Mouse (Mus musculus) kidney, adult 8-10 months (tissue): ENCODE measurements around the gene Sp8.

Experiments used
- DNase-seq, 2 experiments: peaks; one replicate each; pipeline ENCODE4 v3.0.0; 2022

Sp8 gene

DNA sequence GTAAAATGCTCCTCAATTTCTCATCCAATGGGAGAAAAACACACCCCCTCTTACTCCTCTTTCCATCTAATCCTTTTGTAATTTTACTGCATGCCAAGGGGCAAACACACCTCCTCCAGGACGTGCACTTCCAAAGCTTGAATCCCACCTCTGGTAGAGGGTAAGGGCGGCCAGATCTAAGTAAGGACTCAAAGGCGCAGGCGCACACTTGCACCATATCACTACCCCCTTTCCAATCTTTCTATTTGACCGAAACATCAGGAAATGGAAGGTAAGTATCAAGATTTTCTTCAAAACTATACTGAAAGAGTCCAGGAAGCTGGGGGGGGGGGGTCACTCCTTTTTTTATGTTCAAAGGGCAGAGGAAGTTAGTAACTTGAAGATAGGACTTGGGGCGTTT lies at the start of gene Sp8:
TSS of gene Sp8 (plus strand) at position 109 of the 400 bp plus-strand sequence.
- no peak for DNase-seq

DNA sequence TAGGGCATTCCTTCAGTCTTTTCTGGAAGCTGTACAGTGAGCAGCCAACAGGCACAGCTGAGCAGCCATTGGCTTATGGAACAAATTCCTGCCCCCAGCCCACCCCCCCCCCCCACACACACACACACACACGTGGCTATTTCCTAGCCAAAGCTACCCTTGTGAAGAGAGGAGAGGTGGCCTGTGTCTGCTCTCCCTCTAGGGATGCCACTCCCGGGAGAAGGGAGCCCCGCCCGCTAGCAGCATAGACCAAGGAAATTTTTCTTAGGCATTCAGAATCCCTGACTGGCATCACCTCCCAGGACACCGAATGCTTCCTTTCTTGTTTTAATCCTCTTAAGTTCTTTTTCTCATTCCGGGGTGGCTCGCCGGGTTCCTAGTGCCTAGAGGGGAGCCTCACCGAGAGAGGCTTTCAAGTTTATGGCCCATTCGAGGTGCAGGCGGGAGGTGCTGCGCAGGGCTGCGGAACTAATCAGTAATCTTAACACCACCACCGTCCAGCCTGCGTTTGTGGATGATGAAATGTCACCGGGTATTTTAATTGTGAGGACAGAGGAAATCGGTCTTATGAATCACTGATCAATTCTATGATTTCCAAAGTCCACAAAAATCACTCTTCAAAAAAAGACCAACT lies 34.7 kb upstream of the Sp8 start:
- DNase-seq = no peak

DNA sequence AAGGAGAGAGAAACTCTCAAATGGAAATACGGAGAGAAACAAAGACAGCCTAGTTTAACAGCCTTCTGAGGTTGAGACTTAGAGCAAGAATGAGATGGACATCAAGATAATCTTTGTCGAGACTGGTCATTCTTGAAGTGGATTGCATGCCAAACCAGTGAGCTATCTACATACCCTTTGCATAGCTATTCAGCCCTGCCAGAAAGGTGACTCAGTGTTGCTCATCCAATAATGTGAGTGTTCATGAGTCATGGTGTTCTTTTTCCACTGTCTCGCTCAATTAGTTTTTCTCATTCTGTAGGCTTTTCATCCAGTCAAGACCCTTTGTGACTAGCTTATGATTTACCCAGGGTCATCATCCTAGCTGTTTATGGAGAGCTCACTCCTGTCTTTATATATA lies 31.6 kb upstream of the Sp8 start:
- DNase-seq = no peak

DNA sequence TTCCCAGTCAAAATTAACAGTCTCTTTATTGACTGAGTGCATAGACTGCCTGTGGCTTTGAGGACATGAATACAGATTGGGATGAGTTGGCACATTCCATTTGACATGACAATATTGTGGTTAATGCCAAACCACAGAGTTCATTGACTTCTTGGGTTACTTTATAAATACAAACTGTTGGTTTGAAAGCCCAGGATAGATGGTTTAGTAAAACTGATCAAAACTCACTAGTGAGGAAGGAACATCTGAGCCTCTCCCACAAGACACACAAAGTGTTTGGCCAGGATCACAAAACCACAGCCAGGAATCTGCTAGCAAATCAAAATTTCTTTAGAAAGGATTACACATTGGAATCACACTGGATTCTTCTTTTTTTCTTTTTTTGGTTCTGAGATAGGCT lies 30.0 kb upstream of the Sp8 start:
- no peak for DNase-seq

DNA sequence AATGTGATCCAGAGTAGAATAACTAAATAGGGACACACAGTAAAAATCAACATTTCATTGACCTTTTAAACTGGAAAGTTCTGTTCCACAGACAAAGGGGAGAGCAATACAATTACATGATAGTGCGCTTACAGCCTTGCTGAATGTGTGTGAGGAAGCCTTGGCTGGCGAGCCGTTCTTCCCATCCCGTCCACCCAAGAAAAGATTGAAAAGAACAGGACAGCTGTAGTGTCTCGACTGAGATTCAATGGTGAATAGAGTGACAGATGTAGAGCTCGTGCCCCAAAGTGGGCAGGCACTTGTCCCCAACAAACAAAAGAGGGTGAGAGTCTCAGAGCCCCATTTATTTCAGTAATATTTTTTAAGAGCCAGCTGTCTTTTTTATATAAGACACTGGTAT lies 16.2 kb upstream of the Sp8 start:
- no peak for DNase-seq

DNA sequence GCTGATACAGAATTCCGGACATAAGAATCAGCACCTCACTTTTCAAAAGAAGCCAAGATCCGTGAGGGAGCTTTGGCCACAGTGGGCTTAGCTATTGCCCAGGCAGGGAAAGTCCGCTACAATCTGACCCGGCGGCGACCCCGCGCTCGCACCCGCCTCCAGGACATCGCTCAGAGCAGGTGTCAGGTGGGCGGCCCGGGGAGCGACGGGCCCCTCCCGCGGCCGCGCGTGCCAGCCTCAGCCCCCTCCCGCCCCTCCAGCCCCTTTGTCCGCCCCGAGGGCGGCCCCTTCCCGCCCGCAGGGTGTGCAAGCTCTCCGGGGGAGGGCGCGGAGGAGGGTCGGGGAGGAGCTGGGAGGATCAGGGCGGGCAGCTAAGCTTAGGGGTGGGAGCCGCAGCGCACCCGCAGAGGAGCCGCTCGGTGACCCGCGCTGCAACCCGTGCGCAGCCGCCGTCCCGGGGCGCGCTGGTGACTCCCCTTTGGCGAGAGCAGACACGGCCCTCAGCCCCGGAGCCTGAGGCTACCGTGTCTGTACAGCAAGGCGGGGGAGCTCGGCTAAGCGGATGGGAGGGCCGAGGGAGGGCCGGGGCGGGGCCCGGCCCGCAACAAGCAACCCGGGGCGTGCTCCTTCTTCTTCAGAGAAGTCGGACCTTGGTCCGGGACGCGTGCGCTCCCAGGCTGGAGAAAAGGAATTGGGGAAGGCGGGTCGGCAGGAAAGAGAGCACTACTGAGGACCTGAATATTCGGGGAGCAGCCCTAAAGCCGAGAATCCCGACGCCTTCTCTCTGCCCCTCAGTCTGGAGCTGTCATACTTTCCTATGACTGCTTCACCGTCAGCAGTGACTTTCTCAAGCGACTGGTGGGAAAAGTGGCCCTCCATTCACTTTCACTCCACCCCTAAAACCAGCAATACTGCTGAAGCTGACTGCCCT lies 9.5 kb upstream of the Sp8 start:
- peak; percentile 18 to 19 for DNase-seq

DNA sequence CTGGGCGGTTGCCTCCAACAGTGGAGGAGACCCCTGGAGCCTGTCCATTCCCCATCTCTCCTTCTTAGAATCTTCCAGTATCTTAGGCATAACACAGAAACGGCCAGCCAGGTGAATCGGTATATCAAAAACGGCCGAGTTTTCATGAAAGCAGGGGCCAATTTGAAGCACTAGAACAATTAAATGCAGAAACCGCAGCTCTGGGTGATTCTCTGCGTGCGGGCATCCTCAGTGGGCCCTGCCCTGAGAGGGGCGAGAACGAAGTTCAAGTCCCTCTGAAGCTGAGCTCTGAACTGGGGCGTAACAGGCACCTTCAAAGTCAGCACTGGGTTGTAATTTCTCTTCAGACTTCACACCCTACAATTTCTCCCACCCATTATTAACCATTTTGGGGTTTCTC lies 8.8 kb upstream of the Sp8 start:
- DNase-seq = no peak

DNA sequence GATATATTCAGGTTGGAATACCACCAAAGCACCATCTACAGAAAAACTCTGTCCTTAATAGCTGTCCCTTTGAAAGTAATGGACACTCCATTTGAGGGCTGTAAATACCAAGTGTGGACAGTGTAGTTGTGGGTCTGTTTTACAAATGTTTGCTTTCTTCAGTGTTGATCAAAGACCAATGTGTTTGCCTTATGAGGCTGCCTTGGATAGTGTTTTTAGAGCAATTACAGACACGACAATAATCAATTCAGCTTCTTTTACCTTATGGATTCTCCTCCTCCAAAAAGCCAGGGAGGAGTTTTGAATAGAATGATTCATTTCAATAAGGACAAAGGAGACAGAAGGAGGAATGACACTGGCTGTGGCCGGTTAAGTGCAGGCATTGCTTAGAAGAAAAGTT lies 7.9 kb upstream of the Sp8 start:
- DNase-seq = no peak

DNA sequence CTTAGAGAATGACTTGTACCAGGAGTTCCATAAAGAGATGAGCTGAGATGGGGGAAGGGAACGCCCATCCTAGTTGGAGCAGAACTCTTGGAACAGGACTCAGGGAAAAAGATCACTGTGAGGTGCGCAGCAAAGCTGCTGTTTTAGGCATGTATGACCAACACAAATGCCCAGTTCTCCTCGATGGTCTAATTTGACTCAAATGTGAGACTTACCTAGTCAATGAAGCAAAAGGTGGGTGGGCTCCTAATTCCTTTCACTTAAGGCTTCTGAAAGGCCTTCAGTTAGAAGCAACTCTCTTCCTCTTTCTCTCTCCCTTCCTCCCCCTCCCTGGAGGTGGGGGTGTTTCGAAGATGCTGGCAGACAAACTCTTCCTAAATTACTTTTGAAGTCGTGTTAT lies 6.7 kb upstream of the Sp8 start:
- DNase-seq = no peak

DNA sequence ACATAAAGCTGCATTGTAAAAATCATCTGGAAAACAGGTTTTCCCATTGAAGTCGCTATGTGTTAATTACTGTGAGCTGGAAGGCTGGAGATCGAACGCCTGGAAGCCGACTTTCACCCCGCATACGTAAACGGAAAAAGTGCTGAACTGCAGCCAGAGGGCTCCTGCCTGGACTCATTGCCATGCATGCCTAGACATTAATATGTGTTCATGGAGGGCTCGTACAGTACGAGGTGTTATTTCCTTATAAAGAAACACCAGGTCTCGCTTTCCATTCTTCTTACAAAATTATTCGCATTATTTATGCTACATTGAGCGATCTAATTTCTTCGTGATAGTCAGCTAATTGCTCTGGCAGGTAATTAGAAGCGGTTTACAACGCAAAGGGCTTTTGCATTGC lies 5.8 kb upstream of the Sp8 start:
- DNase-seq = no peak

DNA sequence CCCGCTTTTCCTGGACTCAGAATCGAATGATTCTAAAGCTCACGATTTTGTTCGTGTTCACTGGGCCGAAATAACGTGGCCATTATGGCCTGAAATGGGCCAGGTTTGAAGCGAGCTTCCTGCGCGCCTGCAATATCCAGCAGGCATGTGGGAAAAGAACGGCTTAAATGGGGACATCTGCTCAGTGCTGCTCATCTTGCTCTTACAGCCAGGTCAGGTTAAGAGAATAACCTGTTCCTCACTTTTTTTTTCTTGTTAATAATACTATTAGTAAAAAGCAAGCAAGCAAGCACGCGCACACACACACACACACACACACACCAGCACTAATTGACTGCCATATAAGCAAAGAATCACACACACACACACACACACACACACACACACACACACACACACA lies 5.3 kb upstream of the Sp8 start:
- DNase-seq = no peak

DNA sequence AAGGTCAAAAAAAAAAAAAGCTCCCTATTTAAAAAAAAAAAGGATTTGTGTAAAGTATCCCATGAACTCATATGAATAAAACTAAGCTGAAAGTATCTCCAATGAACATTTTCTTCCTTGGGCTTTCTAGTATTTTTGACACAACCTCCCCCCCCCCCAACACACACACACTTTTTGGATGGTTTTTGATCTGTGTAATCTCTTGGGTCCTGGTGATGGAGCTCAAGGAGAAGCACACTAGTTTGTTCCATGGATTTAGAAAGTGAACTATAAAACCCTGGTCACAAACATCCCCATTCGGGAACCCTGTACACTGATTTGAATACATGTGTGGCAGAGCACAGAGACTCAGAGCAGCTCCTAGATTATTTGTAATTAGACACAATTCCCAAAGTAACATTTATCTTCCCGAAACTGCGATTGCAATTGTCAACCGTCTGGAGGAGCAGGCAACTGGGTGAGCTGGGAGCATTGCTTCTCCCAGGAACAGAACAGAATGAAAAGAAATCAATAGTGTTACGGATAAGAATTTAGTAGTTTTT lies 4.7 kb upstream of the Sp8 start:
- DNase-seq = no peak

DNA sequence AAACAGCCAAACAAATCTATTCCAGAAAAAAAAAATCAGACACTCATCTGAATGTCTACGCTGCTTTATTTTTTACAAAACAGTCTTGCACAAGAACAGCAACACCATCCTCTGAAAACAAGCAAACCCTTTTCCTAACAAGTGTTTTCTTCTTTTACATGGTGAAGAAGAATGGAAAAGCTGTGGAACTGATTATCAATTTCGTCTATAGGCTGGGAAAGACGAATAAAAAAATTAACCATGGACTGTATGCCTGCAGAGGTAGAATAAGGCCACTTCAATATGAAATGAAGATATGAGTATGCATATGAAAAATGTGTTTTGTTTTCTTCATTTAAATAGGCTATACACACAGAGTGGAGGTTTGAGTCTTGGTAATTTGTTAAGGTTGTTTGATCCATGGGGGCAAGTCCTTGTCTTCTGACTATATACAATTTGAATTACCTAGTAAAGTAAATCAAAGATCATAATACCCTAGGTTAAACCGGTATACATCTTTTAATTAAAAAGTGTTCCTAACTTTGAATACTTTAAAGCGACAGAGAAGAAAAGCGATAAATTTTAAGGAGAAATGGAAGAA lies 4.1 kb upstream of the Sp8 start:
- no peak for DNase-seq

DNA sequence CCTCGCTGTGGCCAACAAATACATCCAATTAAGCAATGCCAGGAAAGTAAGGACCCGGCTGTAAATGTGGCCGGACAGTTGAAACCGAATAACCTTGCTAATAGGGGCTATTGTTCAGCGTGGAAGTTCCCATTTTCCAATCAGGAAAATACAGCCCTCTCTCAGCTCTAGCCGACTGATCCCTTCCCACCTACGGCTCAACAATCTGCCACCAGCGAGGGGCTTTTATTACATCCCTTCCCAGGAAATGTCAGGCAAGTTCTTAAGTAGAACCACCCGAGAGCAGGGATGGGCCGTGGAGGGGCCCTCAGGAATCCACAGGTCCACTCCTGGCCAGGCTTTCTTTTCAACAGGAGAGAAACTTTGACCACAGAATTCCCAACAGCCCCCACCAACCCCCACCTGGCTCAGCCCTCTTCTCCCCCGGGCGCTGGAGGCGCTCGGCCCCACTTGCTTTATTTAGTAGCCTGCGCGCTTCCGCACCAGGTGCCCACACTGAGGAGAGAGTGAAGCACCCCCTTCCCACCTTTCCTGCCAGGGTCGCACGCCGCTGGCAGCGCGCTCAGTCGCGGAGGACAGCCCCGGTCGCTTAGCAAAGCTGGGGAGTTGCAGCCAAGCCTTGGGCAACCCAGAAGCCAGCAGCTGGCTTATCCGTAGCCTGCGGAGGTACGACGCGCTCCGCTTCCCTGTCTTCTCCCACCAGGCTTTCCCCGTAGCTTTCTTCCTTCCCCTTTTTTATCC lies 3.3 kb upstream of the Sp8 start:
- DNase-seq = no peak

DNA sequence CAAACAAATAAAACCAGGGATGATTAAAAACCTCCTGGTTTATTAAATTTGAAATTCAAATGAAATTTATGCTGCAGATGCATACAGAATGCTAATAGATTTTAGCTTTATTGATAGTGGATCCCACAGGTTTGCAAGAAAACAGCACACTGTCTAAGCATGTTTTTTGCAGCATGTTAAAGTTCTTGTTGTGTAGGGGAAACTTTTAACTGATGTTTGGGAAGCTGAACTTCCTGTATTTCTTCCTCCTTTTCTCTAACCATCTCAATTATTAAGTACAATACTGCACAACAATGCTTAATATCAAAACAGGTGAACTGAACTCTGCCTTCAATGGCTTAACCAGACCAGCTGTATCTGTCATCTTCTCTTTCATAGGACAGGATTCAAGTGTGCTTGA lies 2.0 kb upstream of the Sp8 start:
- DNase-seq = no peak

DNA sequence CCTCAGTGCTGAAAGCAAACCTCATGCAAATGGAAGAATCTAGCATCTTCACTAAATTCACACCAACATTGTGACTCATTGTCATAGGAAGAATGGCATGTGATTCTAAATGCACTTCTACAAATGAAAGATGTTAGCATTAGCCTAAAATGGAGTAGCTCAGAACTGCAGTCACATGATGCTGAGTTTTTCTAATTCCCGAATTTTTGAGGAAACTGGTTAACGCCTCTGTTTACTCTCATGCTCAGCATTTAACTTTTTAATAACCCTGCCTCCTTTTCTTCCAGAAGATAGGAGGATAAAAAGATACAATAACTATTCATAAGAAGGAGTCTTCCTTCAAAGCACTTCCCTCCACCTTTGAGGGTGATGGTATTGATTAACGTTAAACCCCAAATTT lies 1.3 kb upstream of the Sp8 start:
- no peak for DNase-seq

DNA sequence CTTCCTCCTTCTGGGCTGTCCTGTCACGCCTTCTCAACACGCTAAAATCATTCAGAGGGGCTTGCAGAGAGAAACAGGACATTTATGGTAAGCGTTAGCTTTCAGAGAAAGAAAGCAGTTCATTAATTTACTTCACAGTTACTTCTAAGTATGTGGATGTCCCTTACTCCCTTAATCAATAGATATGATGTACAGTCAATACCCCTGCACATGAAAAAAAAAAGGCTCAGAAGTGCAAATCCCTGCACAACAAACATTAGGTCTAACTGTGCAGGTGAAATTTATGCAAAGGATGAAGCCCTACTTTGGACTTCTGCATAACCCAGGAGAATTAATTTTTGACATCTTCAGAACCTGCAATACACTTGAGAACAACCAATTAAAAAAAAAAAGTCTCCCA lies 778 bp upstream of the Sp8 start:
- DNase-seq = no peak

DNA sequence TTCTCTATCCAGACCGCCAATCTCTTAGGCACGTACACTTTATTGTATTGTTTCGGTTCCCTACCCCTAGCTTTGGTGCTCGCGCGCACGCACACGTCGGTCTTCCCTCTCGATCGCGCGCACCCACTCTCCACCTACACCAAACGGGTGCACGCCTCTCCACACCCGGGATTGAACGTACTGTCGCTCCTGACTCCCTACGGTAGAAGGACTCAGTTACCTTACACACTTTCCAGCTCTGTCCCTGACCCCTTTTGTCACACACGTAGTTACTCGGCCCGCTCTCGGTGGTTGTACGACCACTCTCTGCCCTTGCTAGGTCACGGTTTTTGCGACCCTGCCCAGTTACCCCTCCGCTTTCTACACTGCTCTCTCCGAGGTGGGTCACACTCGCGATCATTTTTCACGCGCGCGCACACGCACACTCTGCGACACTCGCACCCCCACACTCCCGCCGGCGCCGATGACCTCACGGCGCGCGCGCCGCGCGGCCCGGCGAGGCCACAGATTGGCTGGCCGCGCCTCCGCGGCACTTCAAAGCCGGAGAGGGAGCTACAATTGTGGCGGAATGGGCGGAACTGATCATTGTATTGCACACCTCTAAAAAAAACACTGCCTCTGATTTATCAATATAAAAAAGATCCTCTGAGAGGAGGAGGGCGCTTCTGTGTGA lies 656 bp downstream of the Sp8 start:
- no peak for DNase-seq

DNA sequence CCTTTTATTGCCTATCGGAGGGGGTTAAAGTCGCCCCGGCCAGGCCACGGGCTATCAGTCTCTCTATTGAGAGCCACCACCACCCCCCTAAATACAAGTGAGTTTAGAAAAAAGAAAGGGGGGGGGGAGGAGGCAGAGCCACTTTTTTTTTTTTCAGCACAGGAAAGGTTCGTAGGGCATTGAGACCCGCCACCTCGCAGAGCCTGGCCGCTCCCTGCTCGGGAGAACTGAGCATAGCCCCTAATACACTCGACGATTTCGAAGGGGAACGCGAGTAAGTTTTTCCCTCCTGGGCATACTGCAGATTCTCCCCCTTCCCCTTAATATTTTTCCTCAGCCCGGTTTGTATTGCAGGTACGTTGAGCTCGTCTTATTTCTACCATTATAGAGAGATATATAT lies 1.3 kb downstream of the Sp8 start:
- DNase-seq = no peak

DNA sequence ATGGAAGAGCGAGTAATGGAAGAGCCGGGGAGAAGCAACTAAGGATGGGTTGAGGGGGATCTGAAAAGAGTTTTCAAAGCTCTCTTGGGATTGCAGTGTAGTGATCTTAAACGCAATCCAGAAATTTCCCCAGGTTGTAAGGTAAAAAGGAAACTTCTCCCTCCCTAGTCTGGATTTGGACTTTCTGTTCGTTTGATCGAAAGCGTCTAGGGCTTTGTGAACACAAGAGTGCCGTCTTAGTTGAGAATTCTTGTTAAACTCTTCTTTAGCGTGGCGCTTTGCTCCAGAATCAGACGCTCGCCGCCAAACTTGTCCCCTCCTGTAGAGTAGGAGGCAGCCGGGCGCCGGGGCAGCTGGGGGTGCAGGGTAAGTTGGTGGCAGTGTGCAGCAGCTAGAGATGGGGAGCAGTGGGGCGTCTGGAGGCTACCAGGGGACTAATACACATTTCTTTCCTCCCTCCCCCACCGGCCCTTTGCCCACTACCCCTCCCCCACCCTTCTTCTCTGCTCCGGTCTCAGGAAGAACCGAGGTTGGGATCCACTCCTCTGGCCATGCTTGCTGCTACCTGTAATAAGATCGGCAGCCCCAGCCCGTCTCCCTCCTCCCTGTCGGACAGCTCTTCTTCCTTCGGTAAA lies 1.8 kb downstream of the Sp8 start:
- DNase-seq = no peak

DNA sequence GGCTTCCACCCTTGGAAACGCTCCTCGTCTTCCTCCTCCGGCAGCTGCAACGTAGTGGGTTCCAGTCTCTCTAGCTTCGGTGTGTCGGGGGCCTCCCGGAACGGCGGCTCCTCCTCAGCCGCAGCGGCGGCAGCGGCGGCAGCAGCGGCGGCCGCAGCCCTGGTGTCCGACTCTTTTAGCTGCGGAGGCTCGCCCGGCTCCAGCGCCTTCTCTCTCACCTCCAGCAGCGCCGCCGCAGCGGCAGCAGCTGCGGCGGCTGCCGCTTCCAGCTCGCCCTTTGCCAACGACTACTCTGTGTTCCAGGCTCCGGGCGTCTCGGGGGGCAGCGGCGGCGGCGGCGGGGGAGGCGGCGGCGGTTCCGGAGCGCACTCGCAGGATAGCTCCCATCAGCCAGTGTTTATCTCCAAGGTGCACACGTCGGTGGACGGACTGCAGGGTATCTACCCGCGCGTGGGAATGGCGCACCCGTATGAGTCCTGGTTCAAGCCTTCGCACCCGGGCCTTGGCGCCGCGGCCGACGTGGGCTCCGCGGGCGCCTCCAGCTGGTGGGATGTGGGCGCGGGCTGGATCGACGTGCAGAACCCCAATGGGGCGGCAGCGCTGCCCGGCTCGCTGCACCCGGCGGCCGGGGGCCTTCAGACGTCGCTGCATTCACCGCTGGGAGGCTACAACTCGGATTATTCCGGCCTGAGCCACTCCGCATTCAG lies 2.5 kb downstream of the Sp8 start:
- no peak for DNase-seq
